Mouse (Mus musculus): ENCODE results near the gene Abcf2.

DNA sequence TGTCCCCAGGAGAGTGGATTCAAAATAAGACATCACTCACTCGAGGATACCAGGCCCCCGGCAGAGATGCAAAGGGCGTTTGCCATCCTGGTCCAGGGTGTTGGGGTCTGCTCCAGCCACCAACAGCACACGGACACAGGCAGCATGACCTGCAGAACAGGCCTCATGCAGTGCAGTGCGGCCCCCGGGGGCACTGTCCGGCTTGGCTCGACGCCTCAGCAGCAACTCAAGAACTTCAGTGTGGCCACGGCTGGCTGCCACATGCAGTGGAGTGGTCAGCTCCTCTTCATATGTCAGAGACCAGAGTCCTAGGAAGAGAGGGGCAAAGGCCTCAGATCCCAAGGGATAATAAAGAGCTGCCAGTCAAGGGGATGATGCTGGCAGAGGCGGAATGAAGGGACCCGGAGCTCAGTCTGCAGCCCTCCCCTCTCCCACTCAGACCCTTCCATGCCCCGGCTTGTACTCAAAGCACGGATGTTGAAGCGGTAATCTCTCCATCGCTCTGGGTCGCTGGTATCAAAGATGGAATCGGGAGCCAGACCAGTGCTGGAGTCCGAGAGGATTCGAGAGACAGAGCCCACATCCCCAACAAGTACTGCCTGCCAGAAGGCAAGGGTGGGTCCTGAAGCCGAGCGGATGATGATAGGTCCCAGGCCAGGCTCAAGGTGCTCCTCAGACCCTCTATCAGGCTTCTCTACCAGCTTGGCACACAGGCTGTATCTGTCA lies 37.5 kb downstream of the Abcf2 start:
- TF ChIP-seq CTCF (IDR thresholded peaks at IDR 0.05; ENCODE audit: control insufficient read depth, insufficient read depth, insufficient replicate concordance, low read depth, low read length), result no peak
- no peak for TF ChIP-seq POLR2A (IDR thresholded peaks at IDR 0.05; ENCODE audit: control insufficient read depth, low read depth, low read length)

Measured in testis, adult 2 months (tissue).